Mouse (Mus musculus): Measurements from ENCODE around the gene Wdr5. TPM values are rescaled to one million over a fixed set of nuclear protein-coding genes. Genes with fewer than 3 reads are reported as not detected.
"Not testable (repeated sequence)": the region's sequence is repeated elsewhere in the genome, so short reads cannot be mapped to it uniquely, and the experiment has no call there.

Wdr5 gene
- polyA plus RNA-seq, 1 experiment from 2014 or later = 63.2 TPM

GRCm38 (mm10) chr2:27480367-27480766 is 34.6 kb upstream of the Wdr5 start:
- H3K9me3 ChIP-seq = no peaks in the 10 kb centered on the region
- no peaks in the 10 kb centered on the region for H3K27me3 ChIP-seq (ENCODE audit: insufficient read depth, poor library complexity, severe bottlenecking)
- 79% methylated on average over 4 of the region's 4 CpGs for WGBS
- H3K4me1 ChIP-seq (replicated peaks) = peaks cover 7% of the 10 kb centered on the region
- no peak for DNase-seq (ENCODE audit: low spot score)
- H3K4me3 ChIP-seq = no peak overlapping the region
- H3K27ac ChIP-seq = no peak overlapping the region
- no peaks in the 10 kb centered on the region for H3K36me3 ChIP-seq

GRCm38 (mm10) chr2:27482265-27482861 is 32.6 kb upstream of the Wdr5 start:
- Histone ChIP-seq H3K27ac (no peak overlapping the region), H3K36me3 (no peaks in the 10 kb centered on the region), H3K4me1 (replicated peaks) (no peaks in the 10 kb centered on the region), H3K4me3 (no peak overlapping the region), H3K27me3 (ENCODE audit: insufficient read depth, poor library complexity, severe bottlenecking) (no peaks in the 10 kb centered on the region), H3K9me3 (no peaks in the 10 kb centered on the region)
- DNase-seq (ENCODE audit: low spot score) = no peak
- WGBS = 89% methylated on average over 7 of the region's 7 CpGs

GRCm38 (mm10) chr2:27486725-27487124 is 28.2 kb upstream of the Wdr5 start:
- Histone ChIP-seq H3K27ac (no peak overlapping the region), H3K9me3 (no peaks in the 10 kb centered on the region), H3K4me1 (replicated peaks) (no peaks in the 10 kb centered on the region), H3K36me3 (no peaks in the 10 kb centered on the region), H3K27me3 (ENCODE audit: insufficient read depth, poor library complexity, severe bottlenecking) (no peaks in the 10 kb centered on the region), H3K4me3 (no peak overlapping the region)
- DNase-seq (ENCODE audit: low spot score) = no peak
- WGBS = 75% methylated on average over 4 of the region's 4 CpGs

- no peak overlapping the region for H3K27ac ChIP-seq
- H3K9me3 ChIP-seq = no peaks in the 10 kb centered on the region
- no peaks in the 10 kb centered on the region for H3K27me3 ChIP-seq (ENCODE audit: insufficient read depth, poor library complexity, severe bottlenecking)
- H3K4me3 ChIP-seq = no peak overlapping the region
- no peaks in the 10 kb centered on the region for H3K36me3 ChIP-seq
- no peak for DNase-seq (ENCODE audit: low spot score)
- no peaks in the 10 kb centered on the region for H3K4me1 ChIP-seq (replicated peaks)
- 80% methylated on average over 3 of the region's 4 CpGs for WGBS
Observed at GRCm38 (mm10) chr2:27487336-27488049, 27.5 kb upstream of the Wdr5 start.

GRCm38 (mm10) chr2:27488362-27488761 is 26.6 kb upstream of the Wdr5 start:
- 91% methylated on average over 1 of the region's 1 CpGs for WGBS
- H3K4me3 ChIP-seq = no peak overlapping the region

GRCm38 (mm10) chr2:27490939-27491338 is 24.0 kb upstream of the Wdr5 start:
- peaks cover 5% of the 10 kb centered on the region for H3K4me1 ChIP-seq (replicated peaks)
- peaks cover 5% of the 10 kb centered on the region; the same call in 1 of the 2 replicates for H3K9me3 ChIP-seq
- no peak overlapping the region for H3K27ac ChIP-seq
- H3K27me3 ChIP-seq (ENCODE audit: insufficient read depth, poor library complexity, severe bottlenecking) = no peaks in the 10 kb centered on the region
- 91% methylated on average over 2 of the region's 2 CpGs for WGBS
- H3K36me3 ChIP-seq = no peaks in the 10 kb centered on the region
- no peak overlapping the region for H3K4me3 ChIP-seq
- no peak for DNase-seq (ENCODE audit: low spot score)

More at GRCm38 (mm10) chr2:27488362-27488761, 26.6 kb upstream of the Wdr5 start:
- H3K4me1 ChIP-seq (replicated peaks) = no peaks in the 10 kb centered on the region
- H3K27me3 ChIP-seq (ENCODE audit: insufficient read depth, poor library complexity, severe bottlenecking) = no peaks in the 10 kb centered on the region
- H3K36me3 ChIP-seq = no peaks in the 10 kb centered on the region
- H3K9me3 ChIP-seq = no peaks in the 10 kb centered on the region
- H3K27ac ChIP-seq = no peak overlapping the region
- no peak for DNase-seq (ENCODE audit: low spot score)

GRCm38 (mm10) chr2:27493971-27494370 is 21.0 kb upstream of the Wdr5 start:
- Histone ChIP-seq H3K27ac (no peak overlapping the region), H3K27me3 (ENCODE audit: insufficient read depth, poor library complexity, severe bottlenecking) (no peaks in the 10 kb centered on the region), H3K4me3 (no peak overlapping the region), H3K36me3 (no peaks in the 10 kb centered on the region), H3K4me1 (replicated peaks) (peaks cover 19% of the 10 kb centered on the region), H3K9me3 (peaks cover 5% of the 10 kb centered on the region; the same call in 1 of the 2 replicates)
- WGBS = 92% methylated on average over 3 of the region's 3 CpGs
- no peak for DNase-seq (ENCODE audit: low spot score)

- Histone ChIP-seq H3K36me3 (no peaks in the 10 kb centered on the region), H3K4me3 (peak overlapping the region; percentile 51), H3K27me3 (ENCODE audit: insufficient read depth, poor library complexity, severe bottlenecking) (no peaks in the 10 kb centered on the region), H3K27ac (peak overlapping the region; percentile 79), H3K4me1 (replicated peaks) (peaks cover 19% of the 10 kb centered on the region), H3K9me3 (peaks cover 5% of the 10 kb centered on the region; the same call in 1 of the 2 replicates)
- peak; percentile 72 for DNase-seq (ENCODE audit: low spot score)
- WGBS = 27% methylated on average over 23 of the region's 23 CpGs
Observed at GRCm38 (mm10) chr2:27496391-27497028, 18.4 kb upstream of the Wdr5 start.

- H3K4me1 ChIP-seq (replicated peaks) = peaks cover 18% of the 10 kb centered on the region
- DNase-seq (ENCODE audit: low spot score) = no peak
- H3K27ac ChIP-seq = peak overlapping the region; percentile 64
- WGBS = 59% methylated on average over 7 of the region's 7 CpGs
- no peaks in the 10 kb centered on the region for H3K27me3 ChIP-seq (ENCODE audit: insufficient read depth, poor library complexity, severe bottlenecking)
- no peak overlapping the region for H3K4me3 ChIP-seq
- no peaks in the 10 kb centered on the region for H3K36me3 ChIP-seq
- H3K9me3 ChIP-seq = no peaks in the 10 kb centered on the region
Observed at GRCm38 (mm10) chr2:27504113-27504885, 10.7 kb upstream of the Wdr5 start.

GRCm38 (mm10) chr2:27505539-27505938 is 9.4 kb upstream of the Wdr5 start:
- Histone ChIP-seq H3K4me1 (replicated peaks) (peaks cover 18% of the 10 kb centered on the region), H3K4me3 (no peak overlapping the region), H3K36me3 (no peaks in the 10 kb centered on the region), H3K9me3 (no peaks in the 10 kb centered on the region), H3K27me3 (ENCODE audit: insufficient read depth, poor library complexity, severe bottlenecking) (no peaks in the 10 kb centered on the region), H3K27ac (peak overlapping the region; percentile 45; the same call in 1 of the 2 replicates)
- WGBS = 12% methylated on average over 6 of the region's 6 CpGs
- DNase-seq (ENCODE audit: low spot score) = peak; percentile 55

GRCm38 (mm10) chr2:27506658-27507057 is 8.3 kb upstream of the Wdr5 start:
- not testable (repeated sequence) for DNase-seq (ENCODE audit: low spot score); H3K4me3 ChIP-seq; H3K27ac ChIP-seq; H3K9me3 ChIP-seq; H3K36me3 ChIP-seq; H3K27me3 ChIP-seq (ENCODE audit: insufficient read depth, poor library complexity, severe bottlenecking)
- H3K4me1 ChIP-seq (replicated peaks) = peaks cover 18% of the 10 kb centered on the region
- 92% methylated on average over 4 of the region's 4 CpGs for WGBS

GRCm38 (mm10) chr2:27507562-27507961 is 7.4 kb upstream of the Wdr5 start, which contains the start of gene Brd3:
Gene Brd3, minus strand, starts transcription at chr2:27507662.
- no peak for DNase-seq (ENCODE audit: low spot score)
- 75% methylated on average over 4 of the region's 4 CpGs for WGBS
- no peaks in the 10 kb centered on the region for H3K9me3 ChIP-seq
- no peak within 1 kb of the TSS for H3K27ac ChIP-seq
- H3K4me1 ChIP-seq (replicated peaks) = peaks cover 18% of the 10 kb centered on the region
- H3K36me3 ChIP-seq = no peaks in the 10 kb centered on the region
- no peak within 1 kb of the TSS for H3K4me3 ChIP-seq
- H3K27me3 ChIP-seq (ENCODE audit: insufficient read depth, poor library complexity, severe bottlenecking) = no peaks in the 10 kb centered on the region
